Mouse (Mus musculus) MEL (cell line): ENCODE measurements around the gene Rps6ka3. TPM values are rescaled to one million over a fixed set of nuclear protein-coding genes. Genes with fewer than 3 reads are reported as not detected.

Source experiments
- DNase-seq: peaks from one replicate; pipeline ENCODE4 v3.0.0; 2011; ENCODE audit warnings: low read depth, low spot score
- H3K27ac ChIP-seq: 2 replicates; pipeline ENCODE4 v1.5.1; 2012; ENCODE audit warnings: low read depth, mild to moderate bottlenecking, control low read depth, low read length, moderate library complexity; ENCODE audit not compliant: control insufficient read depth
- H3K27me3 ChIP-seq, 2 experiments: fragments of 150-350 bp in 1 of 2; sonication (generic) in 1 of 2; 2 replicates each; pipeline ENCODE4 v1.6.1; 2012; ENCODE audit warnings: low read length in 2 of 2, mild to moderate bottlenecking in 2 of 2, improper control_type of control experiment in 1 of 2, moderate library complexity in 1 of 2; ENCODE audit not compliant: insufficient read depth in 2 of 2, control insufficient read depth in 1 of 2
- H3K36me3 ChIP-seq, 2 experiments: 2 replicates each; pipeline ENCODE4 v1.6.1; 2012 to 2014; ENCODE audit warnings: low read length in 2 of 2, improper control_type of control experiment in 1 of 2, inconsistent platforms in 1 of 2, mild to moderate bottlenecking in 1 of 2; ENCODE audit not compliant: insufficient read depth in 2 of 2, control insufficient read depth in 1 of 2
- H3K4me1 ChIP-seq, 2 experiments: fragments of 150-350 bp in 1 of 2; sonication (generic) in 1 of 2; 2 replicates each; pipeline ENCODE4 v1.6.1; 2012; ENCODE audit warnings: low read length in 2 of 2, improper control_type of control experiment in 1 of 2, mild to moderate bottlenecking in 1 of 2; ENCODE audit not compliant: insufficient read depth in 2 of 2, control insufficient read depth in 1 of 2
- H3K4me3 ChIP-seq, 2 experiments: fragments of 150-350 bp in 1 of 2; sonication (generic) in 1 of 2; 2 replicates each; pipeline ENCODE4 v1.5.1; 2012; ENCODE audit warnings: low read depth in 2 of 2, low read length in 2 of 2, mild to moderate bottlenecking in 2 of 2, moderate library complexity in 2 of 2, control low read depth in 1 of 2, improper control_type of control experiment in 1 of 2; ENCODE audit not compliant: control insufficient read depth in 1 of 2, insufficient read depth in 1 of 2
- H3K79me2 ChIP-seq: 2 replicates; pipeline ENCODE4 v1.6.1; 2012; ENCODE audit warnings: mild to moderate bottlenecking, low read length, moderate library complexity; ENCODE audit not compliant: control insufficient read depth, poor library complexity, insufficient read depth
- H3K9ac ChIP-seq: 2 replicates; pipeline ENCODE4 v1.6.1; 2012; ENCODE audit warnings: low read depth, mild to moderate bottlenecking, control low read depth, low read length, moderate library complexity; ENCODE audit not compliant: control insufficient read depth, poor library complexity, severe bottlenecking
- H3K9me3 ChIP-seq: fragments of 150-350 bp; sonication (generic); replicated peaks from 2 replicates; pipeline ENCODE4 v1.6.1; 2012; ENCODE audit warnings: mild to moderate bottlenecking, low read length, improper control_type of control experiment, moderate library complexity; ENCODE audit not compliant: insufficient read depth
- BHLHE40 ChIP-seq: IDR thresholded peaks from 2 replicates; pipeline ENCODE4 v1.6.1; 2012; ENCODE audit warnings: low read depth, mild to moderate bottlenecking, inconsistent platforms, low read length, improper control_type of control experiment, borderline replicate concordance
- CHD1 ChIP-seq: IDR thresholded peaks from 2 replicates; pipeline ENCODE4 v1.6.1; 2012; ENCODE audit warnings: low read depth, mild to moderate bottlenecking, inconsistent platforms, low read length, improper control_type of control experiment
- CHD2 ChIP-seq: IDR thresholded peaks from 2 replicates; pipeline ENCODE4 v1.6.1; 2011; ENCODE audit warnings: low read length, improper control_type of control experiment
- E2F4 ChIP-seq: IDR thresholded peaks from 2 replicates; pipeline ENCODE4 v1.6.1; 2011; ENCODE audit warnings: low read depth, low read length, improper control_type of control experiment, borderline replicate concordance
- ELF1 ChIP-seq: IDR thresholded peaks from 2 replicates; pipeline ENCODE4 v1.6.1; 2014; ENCODE audit warnings: low read depth, mild to moderate bottlenecking, inconsistent platforms, low read length, improper control_type of control experiment, moderate library complexity
- ETS1 ChIP-seq: IDR thresholded peaks from 2 replicates; pipeline ENCODE4 v1.6.1; 2012; ENCODE audit warnings: low read depth, mild to moderate bottlenecking, inconsistent platforms, low read length, improper control_type of control experiment, moderate library complexity
- GABPA ChIP-seq: IDR thresholded peaks from 2 replicates; pipeline ENCODE4 v1.6.1; 2012; ENCODE audit warnings: low read depth, mild to moderate bottlenecking, inconsistent platforms, low read length, improper control_type of control experiment, moderate library complexity
- GATA1 ChIP-seq: IDR thresholded peaks from 2 replicates; pipeline ENCODE4 v1.6.1; 2011; ENCODE audit warnings: low read depth, low read length, improper control_type of control experiment
- HCFC1 ChIP-seq: IDR thresholded peaks from 2 replicates; pipeline ENCODE4 v1.6.1; 2012; ENCODE audit warnings: low read depth, mild to moderate bottlenecking, inconsistent platforms, low read length, improper control_type of control experiment, moderate library complexity
- MAZ ChIP-seq: IDR thresholded peaks from 2 replicates; pipeline ENCODE4 v1.6.1; 2012; ENCODE audit warnings: low read depth, mild to moderate bottlenecking, inconsistent platforms, low read length, improper control_type of control experiment
- MEF2A ChIP-seq: IDR thresholded peaks from 2 replicates; pipeline ENCODE4 v1.6.1; 2014; ENCODE audit warnings: low read depth, mild to moderate bottlenecking, inconsistent platforms, low read length, improper control_type of control experiment; ENCODE audit not compliant: poor library complexity, insufficient replicate concordance, severe bottlenecking; ENCODE audit errors: extremely low read depth
- MYB ChIP-seq: IDR thresholded peaks from 2 replicates; pipeline ENCODE4 v1.6.1; 2011; ENCODE audit warnings: mild to moderate bottlenecking, low read depth, low read length, improper control_type of control experiment
- MYC ChIP-seq: IDR thresholded peaks from 2 replicates; pipeline ENCODE4 v1.6.1; 2011; ENCODE audit warnings: low read depth, mild to moderate bottlenecking, low read length, improper control_type of control experiment, moderate library complexity
- NRF1 ChIP-seq: IDR thresholded peaks from 2 replicates; pipeline ENCODE4 v1.6.1; 2014; ENCODE audit warnings: low read depth, mild to moderate bottlenecking, inconsistent platforms, low read length, improper control_type of control experiment, moderate library complexity; ENCODE audit not compliant: poor library complexity, insufficient read depth, severe bottlenecking
- POLR2A ChIP-seq, 2 experiments: IDR thresholded peaks; 2 replicates each; pipeline ENCODE4 v1.6.1; 2011 to 2012; ENCODE audit warnings: low read length in 2 of 2, mild to moderate bottlenecking in 2 of 2, control low read depth in 1 of 2, improper control_type of control experiment in 1 of 2, low read depth in 1 of 2, moderate library complexity in 1 of 2; ENCODE audit not compliant: control insufficient read depth in 1 of 2, insufficient read depth in 1 of 2, poor library complexity in 1 of 2
- POLR2AphosphoS2 ChIP-seq: IDR thresholded peaks from 2 replicates; pipeline ENCODE4 v1.6.1; 2011; ENCODE audit warnings: low read length, improper control_type of control experiment
- RAD21 ChIP-seq: IDR thresholded peaks from 2 replicates; pipeline ENCODE4 v1.6.1; 2011; ENCODE audit warnings: mild to moderate bottlenecking, low read depth, low read length, improper control_type of control experiment
- RCOR1 ChIP-seq: IDR thresholded peaks from 2 replicates; pipeline ENCODE4 v1.6.1; 2012; ENCODE audit warnings: low read depth, mild to moderate bottlenecking, inconsistent platforms, low read length, improper control_type of control experiment
- SIN3A ChIP-seq: IDR thresholded peaks from 2 replicates; pipeline ENCODE4 v1.6.1; 2012; ENCODE audit warnings: low read length, improper control_type of control experiment, inconsistent platforms
- SMC3 ChIP-seq: IDR thresholded peaks from 2 replicates; pipeline ENCODE4 v1.6.1; 2011; ENCODE audit warnings: low read depth, low read length, improper control_type of control experiment
- TCF12 ChIP-seq: IDR thresholded peaks from 2 replicates; pipeline ENCODE4 v1.6.1; 2014; ENCODE audit warnings: low read depth, mild to moderate bottlenecking, inconsistent platforms, low read length, improper control_type of control experiment, moderate library complexity
- UBTF ChIP-seq: IDR thresholded peaks from 2 replicates; pipeline ENCODE4 v1.6.1; 2012; ENCODE audit warnings: low read depth, mild to moderate bottlenecking, inconsistent platforms, low read length, improper control_type of control experiment, moderate library complexity, borderline replicate concordance; ENCODE audit not compliant: insufficient read depth
- USF1 ChIP-seq: IDR thresholded peaks from 2 replicates; pipeline ENCODE4 v1.6.1; 2014; ENCODE audit warnings: low read depth, mild to moderate bottlenecking, inconsistent platforms, low read length, improper control_type of control experiment, moderate library complexity
- ZKSCAN1 ChIP-seq: IDR thresholded peaks from 2 replicates; pipeline ENCODE4 v1.6.1; 2012; ENCODE audit warnings: low read depth, mild to moderate bottlenecking, inconsistent platforms, low read length, improper control_type of control experiment, moderate library complexity
- ZMIZ1 ChIP-seq: IDR thresholded peaks from 2 replicates; pipeline ENCODE4 v1.6.1; 2012; ENCODE audit warnings: low read depth, mild to moderate bottlenecking, inconsistent platforms, low read length, improper control_type of control experiment, moderate library complexity
- ZNF384 ChIP-seq: IDR thresholded peaks from 2 replicates; pipeline ENCODE4 v1.6.1; 2012; ENCODE audit warnings: low read depth, mild to moderate bottlenecking, inconsistent platforms, low read length, improper control_type of control experiment
- polyA plus RNA-seq, 2 experiments: library from polyadenylated mRNA; stranded (reverse) in 1 of 2; unstranded in 1 of 2; fragments of >175 nt in 1 of 2; fragments of >200 nt in 1 of 2; gene quantifications; 2 replicates each; pipeline versions ENCODE4 v1.2.1 to v1.2.4; 2012; ENCODE audit warnings: low replicate concordance in 2 of 2, low read depth in 1 of 2; ENCODE audit not compliant: insufficient read length in 2 of 2, insufficient read depth in 1 of 2, missing spikeins in 1 of 2
- total RNA-seq: library from RNA; depleted of rRNA; stranded (reverse); fragments of 300-350 nt; gene quantifications from 2 replicates; pipeline ENCODE4 v1.2.3, GENCODE M21; 2012

Rps6ka3 gene
- total and polyA plus RNA-seq, 3 experiments: 10.9 to 32.7 TPM; not detected in 1

- H3K36me3 ChIP-seq: peaks cover 0 to 6% of the 10 kb centered on the region in 2 experiments; a peak in 3 of 4 replicates
- H3K27me3 ChIP-seq: no peaks in the 10 kb centered on the region
- TF ChIP-seq GATA1 (no peak), ZKSCAN1 (no peak), CHD2 (no peak), MAZ (no peak), ZMIZ1 (no peak), RAD21 (no peak), NRF1 (no peak), ETS1 (no peak), TCF12 (no peak), SMC3 (no peak), CHD1 (no peak), BHLHE40 (no peak), UBTF (no peak), MEF2A (no peak), MYB (no peak), RCOR1 (no peak)
- no peak overlapping the region for H3K4me3 ChIP-seq
- H3K27ac ChIP-seq: no peak overlapping the region
- no peak for DNase-seq
- no peak overlapping the region for H3K9ac ChIP-seq
- H3K9me3 ChIP-seq: no peaks in the 10 kb centered on the region
- H3K79me2 ChIP-seq: no peaks in the 10 kb centered on the region
- peaks cover 0 to 3% of the 10 kb centered on the region in 2 experiments; a peak in 1 of 4 replicates for H3K4me1 ChIP-seq
Measured at GRCm38 (mm10) chrX:159364506-159364905, 154.4 kb downstream of the Rps6ka3 start.

- no peaks in the 10 kb centered on the region for H3K27me3 ChIP-seq
- H3K79me2 ChIP-seq: peaks cover 38% of the 10 kb centered on the region
- peak within 1 kb of the TSS; percentile 67 for H3K27ac ChIP-seq
- H3K4me1 ChIP-seq: peaks cover 17 to 20% of the 10 kb centered on the region in 2 experiments
- DNase-seq: peak; percentile 96
- peak within 1 kb of the TSS; percentile 90 to 91 for H3K4me3 ChIP-seq
- no peaks in the 10 kb centered on the region for H3K9me3 ChIP-seq
- H3K36me3 ChIP-seq: peaks cover 15 to 24% of the 10 kb centered on the region in 2 experiments
- H3K9ac ChIP-seq: peak within 1 kb of the TSS; percentile 94
- TF ChIP-seq MYC (peak; percentile 70; the same call in 1 of the 2 replicates), BHLHE40 (no peak), GABPA (no peak), ETS1 (no peak), TCF12 (0 out of 2 replicates have a peak, but pooled peaks have one; percentile 18), SIN3A (peak; percentile 60), ZNF384 (no peak), MEF2A (no peak), E2F4 (peak; percentile 23; the same call in 1 of the 2 replicates), HCFC1 (no peak; the same call in 1 of the 2 replicates), SMC3 (no peak), MAZ (peak; percentile 91), GATA1 (no peak), ELF1 (peak; percentile 44; the same call in 1 of the 2 replicates), POLR2AphosphoS2 (peak; percentile 84), ZKSCAN1 (no peak), ZMIZ1 (peak; percentile 62; the same call in 1 of the 2 replicates), USF1 (peak; percentile 11; the same call in 1 of the 2 replicates), POLR2A (IDR thresholded peaks at IDR 0.05; ENCODE audit: control insufficient read depth in 1 of 2, insufficient read depth in 1 of 2, low read depth in 1 of 2, low read length in 2 of 2, poor library complexity in 1 of 2) (peak; percentile 68 to 87), CHD2 (no peak)
Measured at GRCm38 (mm10) chrX:159371831-159372752, 162.0 kb downstream of the Rps6ka3 start, which contains the start of gene Eif1ax. Eif1ax (plus strand) TSS chrX:159372178.
